Mouse (Mus musculus): ENCODE measurements at regions not wholly inside any gene's neighbourhood (a gene's known extent, or its start where the extent isn't known, plus 50 kb on each side); places are given as distances from the start of the nearest gene placed in this dataset.
A peak's percentile ranks its signal among the peaks of the same experiment; 100 is the strongest.

- DNase-seq = no peak
Observed at GRCm38 (mm10) chr3:61255643-61256042, 105.8 kb upstream of the Rap2b start.

- peak; percentile 18 for DNase-seq
Observed at GRCm38 (mm10) chr3:61268453-61269335, 92.7 kb upstream of the Rap2b start.

GRCm38 (mm10) chr3:61285924-61286520 is 75.4 kb upstream of the Rap2b start:
- no peak for DNase-seq

- no peak for DNase-seq
Observed at GRCm38 (mm10) chr3:61288195-61288594, 73.2 kb upstream of the Rap2b start.

GRCm38 (mm10) chr3:61294855-61295254 is 66.6 kb upstream of the Rap2b start:
- DNase-seq = no peak

GRCm38 (mm10) chr3:61297290-61297689 is 64.1 kb upstream of the Rap2b start:
- no peak for DNase-seq

GRCm38 (mm10) chr3:61302214-61302613 is 59.2 kb upstream of the Rap2b start:
- DNase-seq = no peak

- no peak for DNase-seq
Observed at GRCm38 (mm10) chr3:61303485-61303884, 58.0 kb upstream of the Rap2b start.

GRCm38 (mm10) chr3:61306306-61306705 is 55.1 kb upstream of the Rap2b start:
- DNase-seq = no peak

- DNase-seq = no peak
Observed at GRCm38 (mm10) chr3:61308764-61309163, 52.7 kb upstream of the Rap2b start.

- no peak for DNase-seq
Observed at GRCm38 (mm10) chr3:61309197-61309596, 52.2 kb upstream of the Rap2b start.
